Mouse (Mus musculus) megakaryocyte, embryonic 14.5 days (primary cell): Measurements from ENCODE around the gene Gm3727.
"Not testable (repeated sequence)": the region's sequence is repeated elsewhere in the genome, so short reads cannot be mapped to it uniquely, and the experiment has no call there.

Experiments
- FLI1 ChIP-seq: IDR thresholded peaks from 2 replicates; pipeline ENCODE4 v1.6.1; 2012; ENCODE audit warnings: low read length, inconsistent platforms, mixed read lengths
- GATA1 ChIP-seq: IDR thresholded peaks from 3 replicates; pipeline ENCODE4 v1.6.1; 2012; ENCODE audit warnings: mixed read lengths, low read length, inconsistent platforms, borderline replicate concordance

- TF ChIP-seq GATA1, FLI1: not testable (repeated sequence)
Observed at GRCm38 (mm10) chr14:7243498-7243897, 21.0 kb downstream of the Gm3727 start.
